Mouse (Mus musculus) limb, embryonic 14.5 days (tissue): ENCODE measurements at regions not wholly inside any gene's neighbourhood (a gene's known extent, or its start where the extent isn't known, plus 50 kb on each side); places are given as distances from the start of the nearest gene placed in this dataset.
"Not testable (repeated sequence)": the region's sequence is repeated elsewhere in the genome, so short reads cannot be mapped to it uniquely, and the experiment has no call there.

Experiments
- ATAC-seq: fragments of 200-750 bp; cut with Nextera tagmentation; 2 replicates; pipeline ENCODE4 v1.8.0; 2017; ENCODE audit warnings: low read depth, moderate number of reproducible peaks, moderate TSS enrichment; ENCODE audit not compliant: low FRiP score
- DNase-seq: peaks from one replicate; pipeline ENCODE4 v3.0.0-alpha.2; 2015; ENCODE audit warnings: low spot score
- H3K27ac ChIP-seq: fragments of 300-500 bp; sonication (generic); replicated peaks from 2 replicates; pipeline ENCODE4 v1.5.1; 2014; ENCODE audit warnings: low read depth, mild to moderate bottlenecking, low read length, moderate library complexity, mixed read lengths
- H3K27me3 ChIP-seq: fragments of 300-500 bp; sonication (generic); 2 replicates; pipeline ENCODE4 v1.6.1; 2014; ENCODE audit warnings: low read length, mixed read lengths; ENCODE audit not compliant: control insufficient read depth, insufficient read depth
- H3K36me3 ChIP-seq: fragments of 300-500 bp; sonication (generic); 2 replicates; pipeline ENCODE4 v1.6.1; 2014; ENCODE audit warnings: mild to moderate bottlenecking, low read length, moderate library complexity, mixed read lengths; ENCODE audit not compliant: control insufficient read depth, insufficient read depth
- H3K4me1 ChIP-seq: fragments of 300-500 bp; sonication (generic); 2 replicates; pipeline ENCODE4 v1.6.1; 2014; ENCODE audit warnings: antibody characterized with exemption, low read length, mixed read lengths; ENCODE audit not compliant: control insufficient read depth, insufficient read depth
- H3K4me2 ChIP-seq: fragments of 300-500 bp; sonication (generic); replicated peaks from 2 replicates; pipeline ENCODE4 v1.6.1; 2014; ENCODE audit warnings: low read depth, mild to moderate bottlenecking, low read length, moderate library complexity; ENCODE audit not compliant: severe bottlenecking
- H3K4me3 ChIP-seq: fragments of 300-500 bp; sonication (generic); replicated peaks from 2 replicates; pipeline ENCODE4 v1.5.1; 2014; ENCODE audit warnings: low read length
- H3K9ac ChIP-seq: fragments of 300-500 bp; sonication (generic); 2 replicates; pipeline ENCODE4 v1.6.1; 2014; ENCODE audit warnings: mild to moderate bottlenecking, low read depth, low read length, moderate library complexity; ENCODE audit not compliant: severe bottlenecking
- H3K9me3 ChIP-seq: fragments of 300-500 bp; sonication (generic); 2 replicates; pipeline ENCODE4 v1.6.1; 2016; ENCODE audit warnings: low read length; ENCODE audit not compliant: control insufficient read depth
- POLR2A ChIP-seq: fragments of 200-500 bp; IDR thresholded peaks from 2 replicates; pipeline ENCODE4 v1.8.0; 2012; ENCODE audit warnings: inconsistent platforms, mild to moderate bottlenecking, moderate library complexity, borderline replicate concordance; ENCODE audit not compliant: insufficient read depth, insufficient read length; ENCODE audit errors: extremely low read depth
- WGBS: fragments of 180-500 bp; shearing (Covaris S2); extraction: QIAGEN DNeasy Blood & Tissue Kit; methylation state at CpG from one replicate; pipeline ENCODE4 v1.1.7; 2014; 5-methylcytosine and 5-hydroxymethylcytosine counted together

GRCm38 (mm10) chr8:126820502-126820901 lies 125.1 kb downstream of the Tomm20 start:
- peaks cover 24% of the 10 kb centered on the region for H3K4me1 ChIP-seq
- H3K27ac ChIP-seq: peak overlapping the region; percentile 82
- no peak for ATAC-seq
- no peak overlapping the region for H3K4me2 ChIP-seq
- H3K36me3 ChIP-seq: no peaks in the 10 kb centered on the region
- H3K9ac ChIP-seq: no peak overlapping the region
- TF ChIP-seq POLR2A: no peak
- H3K9me3 ChIP-seq: no peaks in the 10 kb centered on the region
- H3K27me3 ChIP-seq: no peaks in the 10 kb centered on the region
- DNase-seq: no peak
- WGBS: 98% methylated on average over 2 of the region's 2 CpGs
- no peak overlapping the region for H3K4me3 ChIP-seq

- H3K9me3 ChIP-seq: no peaks in the 10 kb centered on the region
- no peaks in the 10 kb centered on the region for H3K36me3 ChIP-seq
- peaks cover 13% of the 10 kb centered on the region for H3K4me1 ChIP-seq
- TF ChIP-seq POLR2A: no peak
- no peak overlapping the region for H3K9ac ChIP-seq
- H3K4me3 ChIP-seq: no peak overlapping the region
- ATAC-seq: no peak
- DNase-seq: no peak
- no peaks in the 10 kb centered on the region for H3K27me3 ChIP-seq
- H3K27ac ChIP-seq: no peak overlapping the region
- WGBS: 78% methylated on average over 3 of the region's 3 CpGs
- H3K4me2 ChIP-seq: no peak overlapping the region
Observed at GRCm38 (mm10) chr8:126819261-126819660, 126.4 kb downstream of the Tomm20 start.

GRCm38 (mm10) chr8:126816155-126816554 lies 129.5 kb downstream of the Tomm20 start:
- no peak for TF ChIP-seq POLR2A
- H3K9ac ChIP-seq: no peak overlapping the region
- peaks cover 8% of the 10 kb centered on the region for H3K9me3 ChIP-seq
- H3K27me3 ChIP-seq: no peaks in the 10 kb centered on the region
- DNase-seq (no peak), ATAC-seq (no peak)
- no peak overlapping the region for H3K4me3 ChIP-seq
- no peak overlapping the region for H3K4me2 ChIP-seq
- no peak overlapping the region for H3K27ac ChIP-seq
- peaks cover 6% of the 10 kb centered on the region for H3K4me1 ChIP-seq
- WGBS: 83% methylated on average over 3 of the region's 3 CpGs
- H3K36me3 ChIP-seq: no peaks in the 10 kb centered on the region

GRCm38 (mm10) chr8:126814427-126814826 lies 131.2 kb downstream of the Tomm20 start:
- no peak overlapping the region for H3K27ac ChIP-seq

GRCm38 (mm10) chr8:126813621-126814020 lies 132.0 kb downstream of the Tomm20 start:
- H3K4me2 ChIP-seq: no peak overlapping the region
- H3K9me3 ChIP-seq: peaks cover 8% of the 10 kb centered on the region
- DNase-seq (no peak), ATAC-seq (no peak)
- H3K27me3 ChIP-seq: no peaks in the 10 kb centered on the region
- H3K27ac ChIP-seq: no peak overlapping the region
- WGBS: 78% methylated on average over 4 of the region's 4 CpGs
- H3K4me3 ChIP-seq: no peak overlapping the region
- no peak overlapping the region for H3K9ac ChIP-seq
- TF ChIP-seq POLR2A: no peak
- no peaks in the 10 kb centered on the region for H3K36me3 ChIP-seq
- no peaks in the 10 kb centered on the region for H3K4me1 ChIP-seq

More at GRCm38 (mm10) chr8:126814427-126814826, 131.2 kb downstream of the Tomm20 start:
- Histone ChIP-seq H3K9ac (no peak overlapping the region), H3K4me3 (no peak overlapping the region), H3K36me3 (no peaks in the 10 kb centered on the region), H3K4me1 (no peaks in the 10 kb centered on the region), H3K4me2 (no peak overlapping the region), H3K9me3 (peaks cover 8% of the 10 kb centered on the region), H3K27me3 (no peaks in the 10 kb centered on the region)
- no peak for TF ChIP-seq POLR2A
- WGBS: 68% methylated on average over 4 of the region's 4 CpGs
- DNase-seq (no peak), ATAC-seq (no peak)

- Histone ChIP-seq H3K27ac (no peak overlapping the region), H3K4me1 (no peaks in the 10 kb centered on the region), H3K36me3 (no peaks in the 10 kb centered on the region), H3K9ac (no peak overlapping the region), H3K9me3 (peaks cover 8% of the 10 kb centered on the region), H3K4me2 (no peak overlapping the region), H3K27me3 (no peaks in the 10 kb centered on the region), H3K4me3 (no peak overlapping the region)
- ATAC-seq: no peak
- WGBS: 93% methylated on average over 5 of the region's 5 CpGs
- no peak for DNase-seq
- no peak for TF ChIP-seq POLR2A
Observed at GRCm38 (mm10) chr8:126812777-126813176, 132.9 kb downstream of the Tomm20 start.

GRCm38 (mm10) chr8:126811358-126811757 lies 134.3 kb downstream of the Tomm20 start:
- not testable (repeated sequence) for H3K4me3 ChIP-seq, H3K9ac ChIP-seq, H3K9me3 ChIP-seq, H3K36me3 ChIP-seq, H3K27ac ChIP-seq, H3K4me2 ChIP-seq, H3K4me1 ChIP-seq, DNase-seq, H3K27me3 ChIP-seq, ATAC-seq
- WGBS: 62% methylated on average over 2 of the region's 2 CpGs
